ENCODE assay signal across 1 mouse cellular context in the genomic region with DNA sequence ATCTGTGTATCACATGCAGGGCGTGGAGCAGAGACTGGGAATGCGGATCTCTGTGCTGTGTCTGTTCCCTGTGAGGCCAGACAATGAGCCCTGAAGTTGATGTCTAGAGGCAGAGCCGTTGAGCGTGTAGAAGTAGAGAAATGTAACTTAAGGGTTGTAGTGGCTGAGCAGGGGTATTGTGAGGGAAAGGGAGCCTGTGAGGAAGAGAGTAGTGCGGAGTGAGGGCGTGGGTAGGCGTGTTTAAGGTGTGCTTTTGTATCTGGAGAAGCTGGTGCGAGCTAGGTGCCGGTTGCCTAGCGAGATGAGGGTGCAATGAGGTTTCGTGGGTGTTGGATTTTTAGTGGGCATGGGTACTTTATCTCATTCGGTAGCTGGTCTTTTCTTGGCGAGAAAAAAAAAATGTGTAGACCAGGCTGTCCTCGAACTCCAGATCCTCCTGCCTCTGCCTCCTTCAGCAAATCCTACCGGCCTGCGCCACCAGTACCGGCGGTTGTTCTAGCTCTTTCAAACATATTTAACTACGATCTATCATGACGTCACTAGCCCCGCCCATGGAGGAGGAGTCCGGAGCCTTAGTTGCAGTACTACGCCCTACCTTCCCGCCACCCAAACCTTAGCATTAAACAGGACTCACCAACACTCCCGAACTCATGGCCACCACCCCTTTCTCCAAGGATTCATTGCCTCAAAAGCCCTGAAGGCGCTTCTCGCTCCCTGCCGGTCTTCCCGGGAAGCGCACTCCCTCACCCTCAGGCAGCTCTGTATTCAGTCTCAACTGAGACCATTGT.
TF ChIP-seq lines count a peak whose summit lies in the region.

No protein-coding gene starts in this region.

TF ChIP-seq in CH12.LX, 34 proteins besides CTCF, POLR2A, EP300 and RAD21:
- no peak for TF ChIP-seq ZMIZ1 (IDR thresholded peaks at IDR 0.05; ENCODE audit: low read depth, low read length)
- TF ChIP-seq JUND (conservative IDR thresholded peaks at IDR 0.05; ENCODE audit: low read depth, low read length) = peak; percentile 62; the same call in 1 of the 2 replicates
- peak; percentile 95; the same call in 1 of the 2 replicates for TF ChIP-seq E2F4 (IDR thresholded peaks at IDR 0.05; ENCODE audit: insufficient replicate concordance, low read depth, low read length)
- no peak for TF ChIP-seq ZKSCAN1 (IDR thresholded peaks at IDR 0.05; ENCODE audit: borderline replicate concordance, low read depth, low read length)
- no peak for TF ChIP-seq GABPA (IDR thresholded peaks at IDR 0.05; ENCODE audit: insufficient replicate concordance, low read depth, low read length)
- TF ChIP-seq RCOR1 (conservative IDR thresholded peaks at IDR 0.05; ENCODE audit: low read depth, low read length) = 0 out of 2 replicates have a peak, but pooled peaks have one; percentile 39
- TF ChIP-seq USF1 (IDR thresholded peaks at IDR 0.05; ENCODE audit: low read depth, low read length) = no peak
- no peak for TF ChIP-seq ZNF384 (IDR thresholded peaks at IDR 0.05; ENCODE audit: low read depth, low read length)
- no peak for TF ChIP-seq PAX5 (IDR thresholded peaks at IDR 0.05; ENCODE audit: low read length)
- no peak for TF ChIP-seq MAZ (IDR thresholded peaks at IDR 0.05; ENCODE audit: low read depth, low read length)
- 0 out of 2 replicates have a peak, but pooled peaks have one; percentile 20 for TF ChIP-seq IRF4 (IDR thresholded peaks at IDR 0.05; ENCODE audit: low read depth, low read length)
- TF ChIP-seq SIN3A (IDR thresholded peaks at IDR 0.05; ENCODE audit: low read length) = peak; percentile 67
- TF ChIP-seq CHD2 (IDR thresholded peaks at IDR 0.05; ENCODE audit: low read length) = no peak
- TF ChIP-seq BHLHE40 (IDR thresholded peaks at IDR 0.05; ENCODE audit: low read depth, low read length) = no peak; the same call in 1 of the 2 replicates
- no peak for TF ChIP-seq HCFC1 (IDR thresholded peaks at IDR 0.05; ENCODE audit: low read depth, low read length)
- TF ChIP-seq USF2 (conservative IDR thresholded peaks at IDR 0.05; ENCODE audit: low read depth, low read length) = no peak
- no peak for TF ChIP-seq ETS1 (conservative IDR thresholded peaks at IDR 0.05; ENCODE audit: low read depth, low read length)
- TF ChIP-seq ELF1 (IDR thresholded peaks at IDR 0.05; ENCODE audit: low read depth, low read length) = peak; percentile 98
- no peak for TF ChIP-seq MAX (IDR thresholded peaks at IDR 0.05; ENCODE audit: low read length)
- TF ChIP-seq JUN (IDR thresholded peaks at IDR 0.05; ENCODE audit: insufficient read depth, low read depth, low read length) = 0 out of 2 replicates have a peak, but pooled peaks have one; percentile 53
- peak; percentile 40; the same call in 1 of the 2 replicates for TF ChIP-seq NELFE (IDR thresholded peaks at IDR 0.05; ENCODE audit: low read depth, low read length)
- peak; percentile 26; the same call in 1 of the 2 replicates for TF ChIP-seq SMC3 (IDR thresholded peaks at IDR 0.05; ENCODE audit: low read depth, low read length)
- peak; percentile 75 for TF ChIP-seq MXI1 (IDR thresholded peaks at IDR 0.05; ENCODE audit: low read depth, low read length)
- TF ChIP-seq KAT2A (IDR thresholded peaks at IDR 0.05; ENCODE audit: insufficient replicate concordance, low read length) = peak; percentile 79; the same call in 1 of the 2 replicates
- peak; percentile 24 for TF ChIP-seq MEF2A (IDR thresholded peaks at IDR 0.05; ENCODE audit: borderline replicate concordance, low read depth, low read length)
- TF ChIP-seq CHD1 (IDR thresholded peaks at IDR 0.05; ENCODE audit: low read depth, low read length) = no peak
- TF ChIP-seq ZC3H11A (IDR thresholded peaks at IDR 0.05; ENCODE audit: low read depth, low read length) = no peak
- no peak for TF ChIP-seq UBTF (IDR thresholded peaks at IDR 0.05; ENCODE audit: low read depth, low read length)
- peak; percentile 95 for TF ChIP-seq MAFK (IDR thresholded peaks at IDR 0.05; ENCODE audit: insufficient replicate concordance, low read length)
- 0 out of 2 replicates have a peak, but pooled peaks have one; percentile 28 for TF ChIP-seq TCF12 (IDR thresholded peaks at IDR 0.05; ENCODE audit: low read depth, low read length)
- peak; percentile 69 for TF ChIP-seq NRF1 (IDR thresholded peaks at IDR 0.05; ENCODE audit: low read depth, low read length)
- TF ChIP-seq MYC (IDR thresholded peaks at IDR 0.05; ENCODE audit: low read depth, low read length) = 0 out of 2 replicates have a peak, but pooled peaks have one; percentile 13
- TF ChIP-seq TBP (conservative IDR thresholded peaks at IDR 0.05; ENCODE audit: low read depth, low read length) = peak; percentile 99
- no peak for TF ChIP-seq POLR2AphosphoS2 (IDR thresholded peaks at IDR 0.05; ENCODE audit: low read depth, low read length)
